Mouse (Mus musculus): ENCODE results near the gene Thoc6. TPM values are rescaled to one million over a fixed set of nuclear protein-coding genes. Genes with fewer than 3 reads are reported as not detected.
A peak's percentile ranks its signal among the peaks of the same experiment; 100 is the strongest.

Gene Thoc6
- polyA plus RNA-seq, 1 experiment: 19.8 TPM

DNA sequence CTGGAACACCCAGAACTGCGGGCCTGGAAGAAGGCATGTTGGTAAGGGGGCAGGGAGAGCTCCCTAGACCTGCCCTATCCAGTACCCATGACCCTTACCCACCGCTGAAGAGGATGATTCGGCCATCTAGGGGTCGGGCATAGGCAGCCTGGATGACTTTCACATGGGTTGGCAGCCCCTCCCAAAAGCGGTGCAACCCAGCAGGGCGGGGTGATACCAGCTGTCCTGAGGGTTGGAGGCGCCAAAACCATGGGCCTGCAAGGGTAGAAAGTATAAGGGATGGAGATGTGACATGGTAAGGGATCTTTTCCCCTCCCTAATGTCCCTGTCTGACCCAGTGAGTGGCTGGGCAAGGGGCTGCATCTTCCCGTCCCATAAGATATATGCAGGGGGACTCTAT, 42.4 kb downstream of the Thoc6 start:
- 68% methylated on average over 8 of the region's 8 CpGs for WGBS
- H3K27me3 ChIP-seq (ENCODE audit: control insufficient read depth, insufficient read depth, low read length): no peaks in the 10 kb centered on the region
- H3K4me1 ChIP-seq (ENCODE audit: control insufficient read depth, insufficient read depth, insufficient read length, low read length): no peaks in the 10 kb centered on the region
- H3K36me3 ChIP-seq (ENCODE audit: control insufficient read depth, insufficient read depth, low read length): no peaks in the 10 kb centered on the region
- H3K27ac ChIP-seq (ENCODE audit: insufficient read depth, low read depth, low read length): no peak overlapping the region
- H3K4me3 ChIP-seq (ENCODE audit: low read depth, low read length): no peak overlapping the region
- TF ChIP-seq POLR2A (IDR thresholded peaks at IDR 0.05; ENCODE audit: low read depth, low read length): no peak

DNA sequence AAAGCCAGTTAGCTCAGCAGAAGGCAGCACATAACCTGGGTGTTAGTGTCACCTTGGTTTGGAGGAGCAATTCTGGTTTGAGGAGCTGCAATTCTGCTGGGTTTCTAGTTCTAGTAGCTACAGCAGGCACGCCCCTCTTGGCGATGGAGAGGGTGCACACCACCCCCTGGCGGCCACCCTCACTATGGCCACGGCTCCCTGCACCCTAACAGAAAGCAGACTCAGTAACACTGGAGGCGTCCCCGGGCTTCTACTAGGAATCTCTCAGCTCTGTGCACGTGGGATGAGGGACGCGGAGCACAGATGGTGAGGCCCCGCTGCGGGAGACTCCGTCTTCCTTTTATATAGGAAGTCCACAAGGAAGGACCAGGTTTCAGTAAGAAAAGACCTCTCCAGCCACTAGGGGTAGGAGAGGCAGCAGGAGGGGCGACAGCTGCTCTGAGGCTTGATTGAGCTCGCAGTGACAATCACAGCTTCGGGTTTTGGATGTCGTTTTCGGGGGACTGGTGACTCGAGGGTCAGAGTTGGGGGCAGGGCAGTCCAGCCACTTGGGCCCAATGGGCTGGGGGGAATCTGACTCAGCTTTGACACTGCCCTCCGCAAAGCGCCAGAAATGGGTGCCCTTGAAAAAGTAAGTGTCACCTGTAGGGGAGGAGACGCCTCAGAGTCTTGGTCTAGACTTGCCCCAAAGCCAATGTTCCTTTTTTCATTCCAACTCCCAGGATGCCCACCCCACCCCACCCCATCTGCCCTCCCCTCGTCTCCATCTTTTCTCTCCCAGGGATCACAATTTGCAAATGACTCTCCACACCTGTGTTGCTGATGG, 43.3 kb downstream of the Thoc6 start:
- WGBS: 10% methylated on average over 22 of the region's 22 CpGs
- Histone ChIP-seq H3K4me1 (ENCODE audit: control insufficient read depth, insufficient read depth, insufficient read length, low read length) (no peaks in the 10 kb centered on the region), H3K36me3 (ENCODE audit: control insufficient read depth, insufficient read depth, low read length) (no peaks in the 10 kb centered on the region), H3K27me3 (ENCODE audit: control insufficient read depth, insufficient read depth, low read length) (no peaks in the 10 kb centered on the region), H3K4me3 (ENCODE audit: low read depth, low read length) (no peak overlapping the region), H3K27ac (ENCODE audit: insufficient read depth, low read depth, low read length) (no peak overlapping the region)
- TF ChIP-seq POLR2A (IDR thresholded peaks at IDR 0.05; ENCODE audit: low read depth, low read length): no peak; the same call in 1 of the 2 replicates
- TF ChIP-seq CTCF (IDR thresholded peaks at IDR 0.05; ENCODE audit: extremely low read depth, insufficient read length, insufficient replicate concordance, low read depth, low read length): peak; percentile 77

DNA sequence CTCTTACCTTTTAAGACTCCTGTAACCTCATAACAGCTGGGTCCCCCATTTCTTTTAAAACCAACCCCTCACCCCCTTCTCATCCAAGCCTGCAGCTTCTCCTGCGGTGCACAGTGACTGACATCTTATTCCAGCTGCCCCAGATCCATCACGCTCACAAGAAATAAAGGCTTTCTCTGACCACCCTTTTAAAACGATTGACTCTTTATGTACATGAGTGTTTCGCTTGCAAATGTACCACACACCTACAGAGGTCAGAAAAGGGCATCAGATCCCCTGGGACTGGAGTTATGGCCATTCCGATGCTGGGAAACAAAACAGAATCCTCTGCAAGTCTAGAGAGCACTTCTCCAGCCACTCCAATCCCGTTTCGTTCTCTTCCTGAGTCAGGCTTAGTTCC, 45.9 kb downstream of the Thoc6 start:
- TF ChIP-seq POLR2A (IDR thresholded peaks at IDR 0.05; ENCODE audit: low read depth, low read length): no peak
- TF ChIP-seq CTCF (IDR thresholded peaks at IDR 0.05; ENCODE audit: extremely low read depth, insufficient read length, insufficient replicate concordance, low read depth, low read length): no peak
- Histone ChIP-seq H3K4me3 (ENCODE audit: low read depth, low read length) (no peak overlapping the region), H3K27me3 (ENCODE audit: control insufficient read depth, insufficient read depth, low read length) (no peaks in the 10 kb centered on the region), H3K36me3 (ENCODE audit: control insufficient read depth, insufficient read depth, low read length) (no peaks in the 10 kb centered on the region), H3K27ac (ENCODE audit: insufficient read depth, low read depth, low read length) (no peak overlapping the region), H3K4me1 (ENCODE audit: control insufficient read depth, insufficient read depth, insufficient read length, low read length) (no peaks in the 10 kb centered on the region)
- WGBS: 44% methylated on average over 7 of the region's 7 CpGs

DNA sequence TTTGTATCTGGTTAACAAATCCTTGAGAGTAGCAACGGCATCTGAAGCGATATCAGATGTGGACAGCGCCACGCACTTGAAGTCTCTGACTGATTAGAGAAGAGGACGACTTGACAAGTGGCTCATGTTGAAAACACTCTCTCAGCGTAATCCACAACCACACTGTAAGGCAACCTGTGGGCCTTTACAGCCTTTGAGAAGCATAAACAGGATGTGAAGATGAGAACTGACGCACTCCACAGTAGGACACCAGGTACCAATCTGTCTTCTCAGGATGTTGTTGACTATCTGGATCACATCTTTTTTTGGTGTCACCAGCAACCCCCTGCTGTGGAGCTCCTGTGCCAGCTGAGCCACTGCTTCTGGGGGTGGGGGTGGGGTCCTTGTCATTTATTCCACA, 53.3 kb downstream of the Thoc6 start:
- no peak for TF ChIP-seq CTCF (IDR thresholded peaks at IDR 0.05; ENCODE audit: extremely low read depth, insufficient read length, insufficient replicate concordance, low read depth, low read length)
- TF ChIP-seq POLR2A (IDR thresholded peaks at IDR 0.05; ENCODE audit: low read depth, low read length): no peak

More for the DNA sequence above, 53.3 kb downstream of the Thoc6 start:
- H3K27ac ChIP-seq (ENCODE audit: insufficient read depth, low read depth, low read length): no peak overlapping the region
- no peaks in the 10 kb centered on the region for H3K4me1 ChIP-seq (ENCODE audit: control insufficient read depth, insufficient read depth, insufficient read length, low read length)
- peaks cover 4% of the 10 kb centered on the region; the same call in 1 of the 2 replicates for H3K27me3 ChIP-seq (ENCODE audit: control insufficient read depth, insufficient read depth, low read length)
- no peaks in the 10 kb centered on the region for H3K36me3 ChIP-seq (ENCODE audit: control insufficient read depth, insufficient read depth, low read length)
- no peak overlapping the region for H3K4me3 ChIP-seq (ENCODE audit: low read depth, low read length)
- WGBS: 58% methylated on average over 7 of the region's 7 CpGs

Other genes with a start within 250 kb of the Thoc6 start
- not detected in 2 replicates for gene Vmn2r117, start 194.2 kb downstream of the Thoc6 start, polyA plus RNA-seq (2012; rRNA removed)
- gene Zfp213, start 109.6 kb downstream of the Thoc6 start, polyA plus RNA-seq (2012; rRNA removed): 6.4 and 7.8 TPM in 2 replicates
- 5.4 and 6.8 TPM in 2 replicates for gene Zfp13, start 74.4 kb downstream of the Thoc6 start, polyA plus RNA-seq (2012; rRNA removed)
- not detected in 2 replicates for gene Zscan10, start 73.0 kb downstream of the Thoc6 start, polyA plus RNA-seq (2012; rRNA removed)
- 1.5 and 1.6 TPM in 2 replicates for gene Mmp25, start 28.6 kb downstream of the Thoc6 start, polyA plus RNA-seq (2012; rRNA removed)
- 5.2 and 6.0 TPM in 2 replicates for gene Bicdl2, start 13.4 kb downstream of the Thoc6 start, polyA plus RNA-seq (2012; rRNA removed)
- 106 and 251 TPM in 2 replicates for gene Hcfc1r1, start 286 bp downstream of the Thoc6 start, polyA plus RNA-seq (2012; rRNA removed)
- gene Tnfrsf12a, start 3.6 kb upstream of the Thoc6 start, polyA plus RNA-seq (2012; rRNA removed): 27.9 and 30.9 TPM in 2 replicates
- gene Cldn6, start 5.4 kb upstream of the Thoc6 start, polyA plus RNA-seq (2012; rRNA removed): 0.10 and 0.95 TPM in 2 replicates
- 0.10 and 1.5 TPM in 2 replicates for gene Cldn9, start 10.1 kb upstream of the Thoc6 start, polyA plus RNA-seq (2012; rRNA removed)
- gene 1520401A03Rik, start 48.9 kb upstream of the Thoc6 start, polyA plus RNA-seq (2012; rRNA removed): not detected in 2 replicates
- 25.0 and 42.3 TPM in 2 replicates for gene Pkmyt1, start 52.5 kb upstream of the Thoc6 start, polyA plus RNA-seq (2012; rRNA removed)
- 112 and 152 TPM in 2 replicates for gene Paqr4, start 67.0 kb upstream of the Thoc6 start, polyA plus RNA-seq (2012; rRNA removed)
- 1.5 and 2.9 TPM in 2 replicates for gene Kremen2, start 72.0 kb upstream of the Thoc6 start, polyA plus RNA-seq (2012; rRNA removed)
- gene Flywch1, start 97.7 kb upstream of the Thoc6 start, polyA plus RNA-seq (2012; rRNA removed): 16.5 and 34.1 TPM in 2 replicates
- 6.3 and 6.6 TPM in 2 replicates for gene Flywch2, start 112.2 kb upstream of the Thoc6 start, polyA plus RNA-seq (2012; rRNA removed)
- 197 and 439 TPM in 2 replicates for gene Srrm2, start 116.7 kb upstream of the Thoc6 start, polyA plus RNA-seq (2012; rRNA removed)
- gene Elob, start 155.3 kb upstream of the Thoc6 start, polyA plus RNA-seq (2012; rRNA removed): 352 and 591 TPM in 2 replicates
- 0.27 and 0.77 TPM in 2 replicates for gene Prss33, start 162.2 kb upstream of the Thoc6 start, polyA plus RNA-seq (2012; rRNA removed)
- gene Prss32, start 170.0 kb upstream of the Thoc6 start, polyA plus RNA-seq (2012; rRNA removed): 166 and 292 TPM in 2 replicates
- 0.56 and 3.4 TPM in 2 replicates for gene Prss41, start 170.3 kb upstream of the Thoc6 start, polyA plus RNA-seq (2012; rRNA removed)
- gene Prss21, start 194.2 kb upstream of the Thoc6 start, polyA plus RNA-seq (2012; rRNA removed): not detected in 2 replicates
- gene Dcpp1, start 207.0 kb upstream of the Thoc6 start, polyA plus RNA-seq (2012; rRNA removed): not detected in 2 replicates
- gene Dcpp2, start 207.0 kb upstream of the Thoc6 start, polyA plus RNA-seq (2012; rRNA removed): not detected in 2 replicates
- not detected in 2 replicates for gene Dcpp3, start 243.6 kb upstream of the Thoc6 start, polyA plus RNA-seq (2012; rRNA removed)